Mouse (Mus musculus) left cerebral cortex, postnatal 36 days (tissue): ENCODE data around the gene Aar2. TPM values are rescaled to one million over a fixed set of nuclear protein-coding genes. Genes with fewer than 3 reads are reported as not detected.
"Not testable (repeated sequence)": the region's sequence is repeated elsewhere in the genome, so short reads cannot be mapped to it uniquely, and the experiment has no call there.

ENCODE experiments used
- DNase-seq, 2 experiments: peaks; one replicate each; pipeline ENCODE4 v3.0.0; 2021 to 2022; ENCODE audit warnings: low spot score in 2 of 2, mixed read lengths in 1 of 2
- intact Hi-C: fragments of 180-260 bp; cut with DNase I; formaldehyde crosslinking; loops from one replicate; pipeline ENCODE4 v1.15.1; 2025
- total RNA-seq, 2 experiments: library from RNA; stranded (reverse); gene quantifications; 2 replicates each; pipeline ENCODE4 v1.2.3; 2021

The Aar2 gene
- 10 to 100 TPM; 34.5 to 38.8 TPM for total RNA-seq

- intact Hi-C loops: no loop called here
- peak; percentile 78 to 84 for DNase-seq
These were observed at the start of gene Aar2 for GRCm38 (mm10) chr2:156547123-156547891. Gene Aar2 (plus strand): TSS chr2:156547584.

- intact Hi-C loops: loop anchor here (5.0 kb wide), 2 partner anchors 76 to 116 kb away; partner anchors contain the start of gene Epb41l1
These were observed 49.5 kb upstream of the Aar2 start for GRCm38 (mm10) chr2:156497915-156498314.

DNA sequence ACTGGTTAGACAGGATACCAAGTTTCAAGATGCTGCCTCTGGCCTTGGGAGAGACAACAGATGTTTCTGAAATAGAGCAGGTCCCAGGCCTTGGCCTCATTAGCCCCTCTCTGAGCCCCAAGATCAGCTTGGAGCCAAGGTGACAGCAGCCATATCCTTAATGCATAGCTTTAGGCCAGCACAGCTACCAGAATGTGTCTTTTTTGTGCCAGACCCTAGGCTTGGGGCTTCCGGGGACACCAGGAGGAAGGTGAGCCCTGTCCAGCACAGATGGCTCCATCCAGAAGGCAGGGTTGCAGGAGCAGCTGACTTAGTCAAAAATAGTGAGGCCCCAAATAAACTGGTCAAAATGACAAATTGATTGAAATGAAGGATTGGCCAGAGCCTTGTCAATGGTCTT, 46.4 kb upstream of the Aar2 start:
- intact Hi-C loops: no loop called here
- no peak for DNase-seq

More at GRCm38 (mm10) chr2:156497915-156498314, 49.5 kb upstream of the Aar2 start:
- peak in 1 of 2 experiments; percentile 56 for DNase-seq

DNA sequence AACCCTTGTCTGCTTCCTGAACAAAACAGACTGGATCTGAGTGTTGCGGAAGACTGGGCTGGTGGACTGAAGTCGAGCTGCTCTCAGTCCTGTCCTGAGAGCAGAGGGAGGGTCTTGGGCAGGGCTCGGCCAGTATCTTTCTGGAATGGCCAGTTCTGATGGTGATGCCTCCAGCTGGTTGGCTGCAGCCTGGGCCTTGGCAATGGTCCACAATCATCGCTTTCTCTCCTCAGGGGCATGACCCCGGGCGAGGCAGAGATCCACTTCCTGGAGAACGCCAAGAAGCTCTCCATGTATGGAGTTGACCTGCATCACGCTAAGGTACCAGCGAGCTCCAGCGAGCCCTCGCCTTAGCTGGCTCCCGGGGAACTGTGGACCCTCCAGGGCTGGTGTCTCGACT, 41.9 kb upstream of the Aar2 start:
- intact Hi-C loops: no loop called here
- no peak for DNase-seq

GRCm38 (mm10) chr2:156512028-156512427, 35.4 kb upstream of the Aar2 start:
- intact Hi-C loops: no loop called here
- no peak for DNase-seq

- DNase-seq: no peak
- intact Hi-C loops: no loop called here
These were observed 34.8 kb upstream of the Aar2 start for GRCm38 (mm10) chr2:156512561-156512960.

- no peak for DNase-seq
- intact Hi-C loops: loop anchor here (5.0 kb wide), 1 partner anchor 133 kb away; no protein-coding TSS in a partner anchor
These were observed 32.3 kb upstream of the Aar2 start for GRCm38 (mm10) chr2:156515102-156515501.

DNA sequence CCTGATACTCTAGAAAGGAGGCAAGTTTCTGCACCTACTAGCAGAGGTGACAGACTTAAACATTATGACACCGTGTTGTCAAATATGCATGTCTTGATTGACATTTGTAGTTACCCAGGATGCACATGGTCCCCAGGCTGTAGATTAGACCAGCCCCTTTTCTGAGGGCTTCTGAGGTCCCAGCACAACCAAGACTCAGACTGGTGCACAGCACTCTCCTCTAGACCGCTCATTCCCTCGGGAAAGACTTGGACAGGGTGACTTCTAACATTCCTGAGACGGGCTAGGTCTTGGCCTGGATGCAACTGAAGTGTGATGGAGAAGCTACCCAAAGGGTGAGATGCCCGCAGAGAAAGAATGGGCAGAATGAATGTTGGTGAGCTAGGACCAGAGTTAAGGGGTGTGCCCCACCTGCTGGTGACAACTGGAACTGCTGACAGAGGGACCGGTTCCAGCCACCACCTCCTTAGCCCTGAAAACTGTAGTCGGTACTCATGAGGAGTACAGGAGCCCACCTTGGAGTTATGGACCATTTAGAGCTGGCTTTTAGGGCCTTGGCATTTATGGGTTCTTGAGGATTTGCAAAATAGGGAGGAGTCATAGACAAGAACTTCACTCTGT, 31.7 kb upstream of the Aar2 start:
- intact Hi-C loops: loop anchor here (5.0 kb wide), 1 partner anchor 133 kb away; no protein-coding TSS in a partner anchor
- peak; percentile 75 to 81 for DNase-seq

DNA sequence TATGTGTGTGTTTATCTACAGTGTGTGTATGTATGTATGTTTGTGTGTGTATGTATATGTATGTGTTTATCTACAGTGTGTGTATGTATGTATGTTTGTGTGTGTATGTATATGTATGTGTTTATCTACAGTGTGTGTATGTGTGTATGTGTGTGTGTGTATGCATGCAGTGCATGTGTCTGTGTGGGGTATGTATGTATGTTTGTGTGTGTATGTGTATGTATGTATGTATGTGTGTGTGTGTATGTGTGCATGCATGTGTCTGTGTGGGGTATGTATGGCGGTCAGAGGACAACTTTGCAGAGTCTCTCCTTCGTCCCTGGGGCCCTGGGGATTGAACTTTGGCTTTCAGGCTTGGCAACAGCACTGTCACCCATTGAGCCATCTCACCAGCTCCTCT, 30.7 kb upstream of the Aar2 start:
- not testable (repeated sequence) for DNase-seq
- intact Hi-C loops: loop anchor here (5.0 kb wide), 1 partner anchor 134 kb away; no protein-coding TSS in a partner anchor

DNA sequence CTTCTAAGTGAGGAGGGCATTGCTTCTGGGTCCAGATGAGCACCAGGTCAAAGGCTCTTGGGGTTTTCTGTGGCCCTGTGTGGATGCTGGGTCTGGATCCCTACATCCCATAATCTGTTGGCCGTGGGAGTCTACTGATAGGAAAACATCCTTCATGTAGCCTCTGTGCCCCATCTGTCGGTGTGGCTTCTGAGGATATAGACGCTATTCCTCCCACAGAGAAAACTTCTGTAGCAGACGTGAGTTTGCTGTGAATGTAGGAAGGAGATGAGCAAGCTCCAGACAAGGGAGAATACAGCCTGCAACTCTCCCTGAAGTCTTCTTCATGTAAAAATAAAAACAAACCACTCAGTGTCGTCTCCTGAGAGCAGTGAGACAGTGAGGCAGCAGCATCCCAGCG, 29.1 kb upstream of the Aar2 start:
- intact Hi-C loops: loop anchor here (5.0 kb wide), 1 partner anchor 136 kb away; no protein-coding TSS in a partner anchor
- peak in 1 of 2 experiments; percentile 30 for DNase-seq

DNA sequence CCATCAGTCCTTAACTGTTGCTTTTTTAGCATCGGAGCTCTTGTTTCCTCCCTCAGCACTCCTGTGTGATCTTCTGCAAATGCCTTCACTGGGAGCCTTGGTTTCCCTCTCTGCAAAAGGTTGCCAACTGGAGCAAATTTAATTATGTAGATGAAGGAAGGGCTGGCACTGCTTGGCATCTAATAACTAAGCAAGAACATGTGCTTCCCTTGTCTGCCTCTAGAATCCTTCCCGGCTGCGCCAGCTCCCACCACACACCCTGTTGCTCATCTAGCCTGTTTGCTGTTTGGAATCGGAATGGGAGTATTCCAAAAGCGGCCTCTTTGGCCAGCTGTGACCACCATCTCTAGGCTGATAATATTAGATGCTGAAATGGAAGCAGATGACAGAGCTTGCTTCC, 27.8 kb upstream of the Aar2 start:
- intact Hi-C loops: loop anchor here (5.0 kb wide), 1 partner anchor 137 kb away; no protein-coding TSS in a partner anchor
- DNase-seq: no peak

DNA sequence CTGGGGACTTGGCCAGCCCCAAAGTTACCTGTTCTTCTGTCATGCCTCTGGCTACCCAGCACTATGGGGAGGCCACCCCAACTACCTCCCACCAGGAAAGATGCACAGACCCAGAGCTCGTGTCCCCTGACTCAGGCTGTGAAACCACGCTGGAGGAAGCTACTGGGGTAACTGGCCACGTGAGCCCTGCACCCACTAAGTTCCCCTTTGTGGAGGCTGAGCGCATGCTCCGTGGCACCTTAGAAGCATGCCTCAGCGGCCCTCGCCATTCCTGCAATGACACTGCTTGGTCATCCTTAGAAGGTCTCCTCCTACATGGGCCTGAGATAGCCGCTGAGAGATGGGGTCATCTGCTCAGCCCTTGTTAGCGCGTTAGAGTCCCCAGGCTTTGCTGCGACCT, 24.4 kb upstream of the Aar2 start:
- intact Hi-C loops: no loop called here

DNA sequence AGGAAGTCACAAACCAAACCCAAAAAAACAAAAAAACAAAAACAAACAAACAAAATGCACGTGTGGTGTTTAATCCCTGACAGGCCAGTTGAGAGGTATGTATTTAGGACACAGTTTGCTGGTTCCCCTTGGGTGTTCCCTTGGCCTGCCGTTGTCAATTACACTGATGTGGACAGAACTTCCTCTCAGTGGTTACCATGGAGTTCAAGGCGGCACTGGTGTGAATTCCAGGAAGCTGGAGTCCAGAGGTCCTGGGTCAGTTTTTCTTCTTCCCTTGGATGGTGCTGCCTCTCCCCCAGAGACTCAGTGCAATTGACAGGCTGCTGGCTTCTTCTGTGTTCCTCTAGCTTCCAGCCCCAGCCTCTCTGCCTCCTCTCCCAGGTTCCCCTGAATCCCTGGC, 23.3 kb upstream of the Aar2 start:
- no peak for DNase-seq
- intact Hi-C loops: no loop called here

More for the DNA sequence above, 24.4 kb upstream of the Aar2 start:
- no peak for DNase-seq

DNA sequence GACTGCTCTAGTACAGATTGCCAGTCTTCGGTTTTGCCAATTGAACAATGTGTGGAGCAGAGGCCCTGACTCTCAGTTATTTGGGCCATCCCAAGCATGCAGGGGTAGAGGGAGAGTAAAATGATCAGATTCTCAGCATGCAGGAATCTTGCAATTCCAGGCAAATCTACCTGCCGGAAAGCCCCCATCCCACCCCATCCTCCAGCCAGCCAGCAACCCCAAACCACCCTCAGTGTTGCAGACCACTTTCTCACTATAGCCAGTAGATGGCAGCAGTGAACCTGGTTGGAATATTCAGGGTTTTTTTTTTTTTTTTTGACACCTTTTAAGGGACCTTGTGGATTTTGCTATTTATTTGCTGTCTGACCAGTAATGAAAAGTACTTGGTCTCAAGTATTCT, 17.7 kb upstream of the Aar2 start:
- intact Hi-C loops: loop anchor here (2.0 kb wide), 1 partner anchor 175 kb away; no protein-coding TSS in a partner anchor
- DNase-seq: no peak

DNA sequence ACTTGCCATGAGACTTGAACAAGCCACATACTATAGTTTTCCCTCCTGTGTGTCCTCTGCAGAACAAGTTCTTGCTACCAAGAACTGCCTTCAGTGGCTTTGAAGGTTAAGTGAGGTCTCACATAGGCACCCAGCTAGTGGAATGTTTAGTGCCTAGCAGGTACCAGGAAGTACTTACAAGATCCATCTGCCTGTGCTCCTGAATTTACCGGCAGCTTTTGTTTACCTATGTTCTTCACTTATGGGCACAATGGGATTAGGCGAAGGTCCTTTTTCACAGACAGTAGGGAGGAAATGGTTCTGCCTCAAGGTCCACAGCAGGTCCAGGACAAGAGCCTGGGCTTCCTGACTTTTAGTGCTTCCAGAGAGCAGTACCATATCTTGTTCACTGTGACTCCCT, 14.2 kb upstream of the Aar2 start:
- intact Hi-C loops: no loop called here
- no peak for DNase-seq

DNA sequence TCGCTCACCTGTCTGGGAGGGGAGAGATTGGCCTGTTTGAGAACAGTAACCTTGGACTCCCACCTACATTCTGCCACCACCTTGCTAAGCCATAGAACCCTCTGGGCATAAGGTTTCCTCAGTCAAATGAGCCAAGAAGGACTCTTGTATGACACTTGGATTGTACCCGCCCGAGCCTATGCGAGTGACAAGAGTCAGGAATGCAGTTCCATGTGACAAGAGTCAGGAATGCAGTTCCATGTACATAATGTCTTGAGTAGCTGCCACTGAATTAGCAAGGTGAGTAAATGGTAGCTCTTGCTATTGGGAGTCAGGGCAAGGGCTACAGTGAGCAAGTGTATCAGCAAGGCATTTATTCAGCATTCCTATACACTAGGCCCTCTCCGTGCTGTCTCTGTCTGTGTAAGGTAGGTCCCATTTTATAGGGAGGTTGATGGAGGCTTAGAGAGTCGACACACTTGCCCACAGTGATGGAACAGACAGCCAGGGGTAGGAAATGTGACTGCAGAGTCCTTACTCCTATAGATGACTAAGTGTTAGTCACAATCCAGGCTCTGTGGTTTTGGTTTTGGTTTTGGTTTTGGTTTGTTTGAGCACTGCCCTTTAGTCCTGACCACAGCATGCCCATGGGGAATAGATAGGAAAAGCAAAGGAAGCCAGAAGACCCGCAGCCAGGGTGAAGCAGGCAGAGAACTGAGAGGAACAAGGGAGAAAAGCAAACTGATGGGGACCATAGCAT, 8.4 kb upstream of the Aar2 start:
- intact Hi-C loops: no loop called here
- DNase-seq: no peak

- intact Hi-C loops: loop anchor here (5.0 kb wide), 1 partner anchor 166 kb away; no protein-coding TSS in a partner anchor
- DNase-seq: no peak
These were observed 6.4 kb upstream of the Aar2 start for GRCm38 (mm10) chr2:156540991-156541390.

- intact Hi-C loops: loop anchor here (5.0 kb wide), 1 partner anchor 165 kb away; no protein-coding TSS in a partner anchor
- no peak for DNase-seq
These were observed 5.0 kb upstream of the Aar2 start for GRCm38 (mm10) chr2:156542410-156542809.

- DNase-seq: no peak
- intact Hi-C loops: loop anchor here (5.0 kb wide), 1 partner anchor 163 kb away; no protein-coding TSS in a partner anchor
These were observed 3.6 kb upstream of the Aar2 start for GRCm38 (mm10) chr2:156543804-156544203.

- intact Hi-C loops: no loop called here
These were observed 5.0 kb downstream of the Aar2 start for GRCm38 (mm10) chr2:156552421-156552820.

More at GRCm38 (mm10) chr2:156552421-156552820, 5.0 kb downstream of the Aar2 start:
- DNase-seq: no peak
